Mouse (Mus musculus) erythroblast, embryonic 14.5 days (primary cell): ENCODE measurements at regions not wholly inside any gene's neighbourhood (a gene's known extent, or its start where the extent isn't known, plus 50 kb on each side); places are given as distances from the start of the nearest gene placed in this dataset.

Source experiments
- GATA1 ChIP-seq: IDR thresholded peaks from 2 replicates; pipeline ENCODE4 v1.6.1; 2012; ENCODE audit warnings: low read length, inconsistent platforms, mixed read lengths
- TAL1 ChIP-seq: IDR thresholded peaks from 3 replicates; pipeline ENCODE4 v1.6.1; 2012; ENCODE audit warnings: low read length, inconsistent platforms, mixed read lengths

GRCm38 (mm10) chr10:17072906-17073305 is 650.1 kb upstream of the Cited2 start:
- TF ChIP-seq GATA1 (no peak), TAL1 (no peak)
